Mouse (Mus musculus) heart, adult 9 months (tissue): ENCODE data around the gene Tepp.
A peak's percentile ranks its signal among the peaks of the same experiment; 100 is the strongest.

Source experiments
- DNase-seq, 2 experiments: peaks; one replicate each; pipeline ENCODE4 v3.0.0; 2022; ENCODE audit warnings: low spot score in 2 of 2

Gene Tepp

GRCm38 (mm10) chr8:95310342-95310970, at the start of gene Tepp:
Gene Tepp, plus strand, starts transcription at chr8:95310566.
- DNase-seq: no peak

- no peak for DNase-seq
Observed at GRCm38 (mm10) chr8:95262181-95262580, 48.2 kb upstream of the Tepp start.

GRCm38 (mm10) chr8:95270501-95270900, 39.9 kb upstream of the Tepp start:
- no peak for DNase-seq

GRCm38 (mm10) chr8:95271841-95272240, 38.5 kb upstream of the Tepp start:
- DNase-seq: no peak

GRCm38 (mm10) chr8:95272871-95273270, 37.5 kb upstream of the Tepp start:
- no peak for DNase-seq

- DNase-seq: no peak
Observed at GRCm38 (mm10) chr8:95281493-95281892, 28.9 kb upstream of the Tepp start.

GRCm38 (mm10) chr8:95289066-95289650, 21.2 kb upstream of the Tepp start:
- no peak for DNase-seq

GRCm38 (mm10) chr8:95293172-95293571, 17.2 kb upstream of the Tepp start:
- DNase-seq: peak; percentile 92

- DNase-seq: peak; percentile 61 to 77
Observed at GRCm38 (mm10) chr8:95293891-95294290, 16.5 kb upstream of the Tepp start.

GRCm38 (mm10) chr8:95302410-95302809, 8.0 kb upstream of the Tepp start:
- peak in 1 of 2 experiments; percentile 34 for DNase-seq

GRCm38 (mm10) chr8:95305526-95305925, 4.8 kb upstream of the Tepp start:
- no peak for DNase-seq

- DNase-seq: no peak
Observed at GRCm38 (mm10) chr8:95306431-95306830, 3.9 kb upstream of the Tepp start, which contains the start of gene Cngb1. Gene Cngb1, minus strand, starts transcription at chr8:95306585.

- no peak for DNase-seq
Observed at GRCm38 (mm10) chr8:95312836-95313235, 2.5 kb downstream of the Tepp start.

- DNase-seq: no peak
Observed at GRCm38 (mm10) chr8:95313857-95314256, 3.5 kb downstream of the Tepp start.

GRCm38 (mm10) chr8:95314707-95315106, 4.3 kb downstream of the Tepp start:
- no peak for DNase-seq

- no peak for DNase-seq
Observed at GRCm38 (mm10) chr8:95315350-95315749, 5.0 kb downstream of the Tepp start.

- DNase-seq: peak in 1 of 2 experiments; percentile 33
Observed at GRCm38 (mm10) chr8:95320224-95321139, 10.1 kb downstream of the Tepp start.

GRCm38 (mm10) chr8:95323201-95323600, 12.8 kb downstream of the Tepp start:
- DNase-seq: peak in 1 of 2 experiments; percentile 49

GRCm38 (mm10) chr8:95324646-95325045, 14.3 kb downstream of the Tepp start:
- DNase-seq: no peak

GRCm38 (mm10) chr8:95326822-95327221, 16.5 kb downstream of the Tepp start:
- DNase-seq: no peak

- DNase-seq: no peak
Observed at GRCm38 (mm10) chr8:95327866-95328465, 17.6 kb downstream of the Tepp start.

GRCm38 (mm10) chr8:95330367-95330766, 20.0 kb downstream of the Tepp start:
- no peak for DNase-seq
